Mouse (Mus musculus): ENCODE results near the gene St6galnac4. TPM values are rescaled to one million over a fixed set of nuclear protein-coding genes. Genes with fewer than 3 reads are reported as not detected.

The St6galnac4 gene
- polyA plus RNA-seq, 1 experiment from 2014 or later = 30.1 TPM

DNA sequence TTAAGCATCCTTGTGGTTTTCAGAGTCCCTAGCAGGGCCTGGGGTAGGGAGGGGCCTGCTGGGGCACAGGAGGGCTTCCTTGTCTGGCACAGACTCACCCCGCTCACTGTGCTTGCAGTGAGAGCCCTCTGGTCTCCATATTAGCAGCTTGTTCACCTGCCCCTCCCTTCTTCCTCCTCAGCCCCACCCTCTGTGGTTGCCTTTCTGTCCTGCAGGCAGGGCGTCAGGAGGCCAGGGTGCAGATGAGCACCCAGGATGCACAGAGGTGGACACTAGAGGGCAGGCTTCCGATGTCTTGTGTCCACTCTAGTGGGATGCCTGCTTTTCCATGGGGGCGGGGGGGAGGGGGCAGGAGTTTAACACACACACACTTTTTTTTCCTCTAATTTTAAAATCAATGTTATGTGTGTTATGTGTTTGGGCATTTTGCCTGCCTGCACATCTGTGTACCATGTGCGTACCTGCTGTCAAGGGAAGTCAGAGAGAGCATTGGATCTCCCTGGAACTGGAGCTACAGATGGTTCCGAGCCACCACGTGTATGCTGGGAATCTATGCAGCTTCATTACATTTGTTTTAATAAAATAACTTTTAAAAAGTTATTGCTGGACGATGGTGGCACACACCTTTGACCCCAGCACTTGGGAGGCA is 14.6 kb downstream of the St6galnac4 start:
- no peak overlapping the region for H3K4me3 ChIP-seq (ENCODE audit: inconsistent target)
- no peaks in the 10 kb centered on the region for H3K79me2 ChIP-seq (ENCODE audit: inconsistent target)
- WGBS (ENCODE audit: missing documents) = 60% methylated on average over 7 of the region's 8 CpGs
- peaks cover 21% of the 10 kb centered on the region for H3K36me3 ChIP-seq (ENCODE audit: inconsistent target)
- H3K27ac ChIP-seq = no peak overlapping the region

GRCm38 (mm10) chr2:32602600-32603054 is 15.7 kb downstream of the St6galnac4 start:
- no peaks in the 10 kb centered on the region for H3K79me2 ChIP-seq (ENCODE audit: inconsistent target)
- under 1% methylated on average over 11 of the region's 11 CpGs for WGBS (ENCODE audit: missing documents)
- peak overlapping the region; percentile 0; the same call in 1 of the 2 replicates for H3K27ac ChIP-seq
- H3K4me3 ChIP-seq (ENCODE audit: inconsistent target) = peak overlapping the region; percentile 12
- peaks cover 10% of the 10 kb centered on the region; the same call in 1 of the 2 replicates for H3K36me3 ChIP-seq (ENCODE audit: inconsistent target)

GRCm38 (mm10) chr2:32604631-32605030 is 17.7 kb downstream of the St6galnac4 start:
- Histone ChIP-seq H3K79me2 (ENCODE audit: inconsistent target) (peaks cover 7% of the 10 kb centered on the region; the same call in 1 of the 2 replicates), H3K27ac (no peak overlapping the region), H3K4me3 (ENCODE audit: inconsistent target) (no peak overlapping the region), H3K36me3 (ENCODE audit: inconsistent target) (no peaks in the 10 kb centered on the region)
- WGBS (ENCODE audit: missing documents) = 71% methylated on average over 10 of the region's 10 CpGs

GRCm38 (mm10) chr2:32606161-32607142 is 19.6 kb downstream of the St6galnac4 start:
- peaks cover 18% of the 10 kb centered on the region; the same call in 1 of the 2 replicates for H3K79me2 ChIP-seq (ENCODE audit: inconsistent target)
- H3K27ac ChIP-seq = no peak overlapping the region
- WGBS (ENCODE audit: missing documents) = 16% methylated on average over 55 of the region's 55 CpGs
- no peaks in the 10 kb centered on the region for H3K36me3 ChIP-seq (ENCODE audit: inconsistent target)
- peak overlapping the region; percentile 64 for H3K4me3 ChIP-seq (ENCODE audit: inconsistent target)

- 1% methylated on average over 34 of the region's 34 CpGs for WGBS (ENCODE audit: missing documents)
- Histone ChIP-seq H3K36me3 (ENCODE audit: inconsistent target) (no peaks in the 10 kb centered on the region), H3K27ac (peak overlapping the region; percentile 88)
These were observed 20.5 kb downstream of the St6galnac4 start for GRCm38 (mm10) chr2:32607262-32607947.

GRCm38 (mm10) chr2:32608141-32608777 is 21.4 kb downstream of the St6galnac4 start:
- peaks cover 3% of the 10 kb centered on the region; the same call in 1 of the 2 replicates for H3K36me3 ChIP-seq (ENCODE audit: inconsistent target)
- peak overlapping the region; percentile 64 for H3K4me3 ChIP-seq (ENCODE audit: inconsistent target)
- under 1% methylated on average over 25 of the region's 25 CpGs for WGBS (ENCODE audit: missing documents)
- peak overlapping the region; percentile 88 for H3K27ac ChIP-seq
- H3K79me2 ChIP-seq (ENCODE audit: inconsistent target) = peaks cover 18% of the 10 kb centered on the region; the same call in 1 of the 2 replicates

More at GRCm38 (mm10) chr2:32607262-32607947, 20.5 kb downstream of the St6galnac4 start:
- Histone ChIP-seq H3K79me2 (ENCODE audit: inconsistent target) (peaks cover 18% of the 10 kb centered on the region; the same call in 1 of the 2 replicates), H3K4me3 (ENCODE audit: inconsistent target) (peak overlapping the region; percentile 64)

DNA sequence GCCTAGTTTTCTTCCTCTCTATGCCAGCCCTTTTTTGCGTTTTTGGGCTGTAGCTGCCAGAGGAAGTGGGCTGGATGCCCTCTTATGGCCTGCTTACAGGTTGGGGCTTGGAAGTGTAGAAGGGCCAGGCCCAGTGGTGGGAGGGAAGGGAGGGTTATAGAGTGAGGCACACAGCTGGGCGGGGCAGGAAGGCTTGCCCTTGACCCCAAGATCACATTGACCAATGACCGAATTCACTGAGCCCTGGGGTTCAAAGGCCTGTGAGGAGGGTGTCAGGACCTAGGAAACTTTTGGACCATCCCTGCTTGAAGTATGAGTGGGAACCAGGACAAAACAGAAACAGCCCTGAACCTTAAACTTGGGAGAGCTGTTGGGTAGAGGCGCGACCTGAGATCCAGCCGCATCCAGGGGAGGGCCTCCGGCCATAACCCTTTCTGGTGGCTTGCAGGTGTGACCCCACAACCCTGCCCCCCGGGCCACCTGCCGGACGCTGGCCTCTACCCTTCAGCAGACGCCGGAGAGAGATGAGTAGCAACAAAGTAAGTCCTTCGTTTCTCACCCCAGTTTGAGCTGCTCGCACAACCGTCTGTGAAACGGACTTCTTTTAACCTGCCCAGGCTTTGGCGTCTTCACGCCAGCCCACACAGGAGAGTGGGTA is 22.0 kb downstream of the St6galnac4 start:
- Histone ChIP-seq H3K4me3 (ENCODE audit: inconsistent target) (peak overlapping the region; percentile 64), H3K27ac (peak overlapping the region; percentile 88)

DNA sequence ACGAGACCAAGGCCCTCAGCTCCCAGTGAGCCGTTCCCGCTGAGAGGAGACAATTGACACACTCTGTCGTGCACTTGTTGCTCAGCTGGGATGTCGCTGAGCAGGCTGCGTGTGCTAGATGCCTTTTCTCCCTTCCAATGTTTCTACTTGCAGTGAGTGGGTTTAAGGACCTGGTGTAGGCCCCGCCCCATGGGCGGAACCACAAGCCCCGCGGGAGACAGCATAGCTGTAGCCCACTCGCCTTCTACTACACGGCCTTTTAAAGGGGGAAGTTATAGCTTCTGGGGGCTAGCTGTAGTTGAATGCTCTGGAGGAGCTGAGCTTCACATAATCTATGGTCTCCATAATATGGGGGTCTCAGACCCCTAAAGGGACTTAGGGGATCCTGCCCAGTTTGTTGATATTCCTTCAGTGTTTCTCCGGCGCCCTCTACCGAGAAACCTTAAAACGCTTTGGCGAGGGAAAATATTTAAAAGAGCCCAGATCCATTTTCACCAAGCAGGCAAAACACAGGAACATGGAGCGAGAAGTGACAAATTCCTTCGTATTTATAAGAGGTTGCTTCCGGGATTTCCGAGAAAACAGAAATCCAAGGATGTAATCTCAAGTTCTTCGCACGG is 23.8 kb downstream of the St6galnac4 start:
- 32% methylated on average over 22 of the region's 23 CpGs for whole genome bisulfite sequencing (ENCODE audit: missing documents)
- no peak overlapping the region for H3K27ac ChIP-seq
- peaks cover 17% of the 10 kb centered on the region; the same call in 1 of the 2 replicates for H3K36me3 ChIP-seq (ENCODE audit: inconsistent target)
- H3K79me2 ChIP-seq (ENCODE audit: inconsistent target) = peaks cover 18% of the 10 kb centered on the region; the same call in 1 of the 2 replicates
- no peak overlapping the region for H3K4me3 ChIP-seq (ENCODE audit: inconsistent target)

More for the DNA sequence above, 22.0 kb downstream of the St6galnac4 start:
- H3K79me2 ChIP-seq (ENCODE audit: inconsistent target) = peaks cover 18% of the 10 kb centered on the region; the same call in 1 of the 2 replicates
- H3K36me3 ChIP-seq (ENCODE audit: inconsistent target) = peaks cover 3% of the 10 kb centered on the region; the same call in 1 of the 2 replicates
- 57% methylated on average over 18 of the region's 18 CpGs for WGBS (ENCODE audit: missing documents)

DNA sequence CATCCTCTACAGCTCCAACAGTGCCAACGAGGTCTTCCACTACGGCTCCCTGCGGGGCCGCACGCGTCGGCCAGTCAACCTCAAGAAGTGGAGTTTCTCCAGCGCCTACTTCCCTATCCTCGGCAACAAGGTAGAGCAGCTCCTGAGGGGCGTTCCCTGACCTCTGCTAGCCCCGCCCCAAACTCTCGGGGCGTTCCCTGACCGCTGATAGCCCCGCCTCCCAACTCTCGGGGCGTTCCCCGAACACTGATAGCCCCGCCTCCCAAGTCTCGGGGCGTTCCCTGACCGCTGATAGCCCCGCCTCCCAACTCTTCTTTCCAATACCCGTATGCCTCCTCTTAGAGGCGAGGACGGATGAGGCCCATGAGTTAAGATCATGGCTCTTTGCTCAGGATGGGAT is 25.4 kb downstream of the St6galnac4 start:
- Histone ChIP-seq H3K79me2 (ENCODE audit: inconsistent target) (peaks cover 18% of the 10 kb centered on the region; the same call in 1 of the 2 replicates), H3K27ac (no peak overlapping the region), H3K36me3 (ENCODE audit: inconsistent target) (peaks cover 30% of the 10 kb centered on the region), H3K4me3 (ENCODE audit: inconsistent target) (no peak overlapping the region)
- WGBS (ENCODE audit: missing documents) = 94% methylated on average over 26 of the region's 26 CpGs

GRCm38 (mm10) chr2:32617109-32617508 is 30.2 kb downstream of the St6galnac4 start:
- peaks cover 58% of the 10 kb centered on the region for H3K36me3 ChIP-seq (ENCODE audit: inconsistent target)
- H3K4me3 ChIP-seq (ENCODE audit: inconsistent target) = no peak overlapping the region
- WGBS (ENCODE audit: missing documents) = 86% methylated on average over 1 of the region's 1 CpGs
- no peak overlapping the region for H3K27ac ChIP-seq
- H3K79me2 ChIP-seq (ENCODE audit: inconsistent target) = no peaks in the 10 kb centered on the region; the same call in 1 of the 2 replicates

GRCm38 (mm10) chr2:32617601-32618000 is 30.7 kb downstream of the St6galnac4 start:
- WGBS (ENCODE audit: missing documents) = 100% methylated on average over 2 of the region's 4 CpGs
- Histone ChIP-seq H3K36me3 (ENCODE audit: inconsistent target) (peaks cover 58% of the 10 kb centered on the region), H3K27ac (no peak overlapping the region), H3K4me3 (ENCODE audit: inconsistent target) (no peak overlapping the region), H3K79me2 (ENCODE audit: inconsistent target) (no peaks in the 10 kb centered on the region)

GRCm38 (mm10) chr2:32618051-32618450 is 31.2 kb downstream of the St6galnac4 start:
- peaks cover 55% of the 10 kb centered on the region for H3K36me3 ChIP-seq (ENCODE audit: inconsistent target)
- H3K79me2 ChIP-seq (ENCODE audit: inconsistent target) = no peaks in the 10 kb centered on the region
- H3K4me3 ChIP-seq (ENCODE audit: inconsistent target) = no peak overlapping the region
- WGBS (ENCODE audit: missing documents) = 95% methylated on average over 9 of the region's 9 CpGs
- no peak overlapping the region for H3K27ac ChIP-seq
